Mouse (Mus musculus) forebrain, embryonic 12.5 days (tissue): Measurements from ENCODE around the gene Olfr52. TPM values are rescaled to one million over a fixed set of nuclear protein-coding genes. Genes with fewer than 3 reads are reported as not detected.

Experiments
- polyA plus RNA-seq: library from polyadenylated mRNA; unstranded; fragments of >200 nt; fragmentation: Nextera tagmentation; extraction: Ambion mirVana; gene quantifications from 2 replicates; pipeline ENCODE4 v1.2.1, GENCODE M21; 2016

Olfr52 gene
- polyA plus RNA-seq, 1 experiment from 2014 or later = not detected

Other genes with a start within 250 kb of the Olfr52 start
- gene Olfr1028, start 235.2 kb downstream of the Olfr52 start, polyA plus RNA-seq = not detected in 2 replicates
- not detected in 2 replicates for gene Olfr1029, start 211.8 kb downstream of the Olfr52 start, polyA plus RNA-seq
- not detected in 2 replicates for gene Olfr1030, start 206.4 kb downstream of the Olfr52 start, polyA plus RNA-seq
- gene Olfr1031, start 195.4 kb downstream of the Olfr52 start, polyA plus RNA-seq = not detected in 2 replicates
- gene Olfr1032, start 180.1 kb downstream of the Olfr52 start, polyA plus RNA-seq = not detected in 2 replicates
- gene Olfr1033, start 165.1 kb downstream of the Olfr52 start, polyA plus RNA-seq = not detected in 2 replicates
- gene Olfr1034, start 139.8 kb downstream of the Olfr52 start, polyA plus RNA-seq = not detected in 2 replicates
- gene Olfr1036, start 111.7 kb downstream of the Olfr52 start, polyA plus RNA-seq = not detected in 2 replicates
- not detected in 2 replicates for gene Olfr1037, start 98.3 kb downstream of the Olfr52 start, polyA plus RNA-seq
- gene Olfr1039, start 49.8 kb downstream of the Olfr52 start, polyA plus RNA-seq = not detected in 2 replicates
- not detected in 2 replicates for gene Olfr1040, start 39.0 kb downstream of the Olfr52 start, polyA plus RNA-seq
- not detected in 2 replicates for gene Olfr1042, start 23.8 kb downstream of the Olfr52 start, polyA plus RNA-seq
- gene Olfr1043, start 18.2 kb downstream of the Olfr52 start, polyA plus RNA-seq = not detected in 2 replicates
- gene Olfr1044, start 7.9 kb downstream of the Olfr52 start, polyA plus RNA-seq = not detected in 2 replicates
- gene Olfr1045, start 17.3 kb upstream of the Olfr52 start, polyA plus RNA-seq = not detected in 2 replicates
- gene Olfr1046, start 33.6 kb upstream of the Olfr52 start, polyA plus RNA-seq = not detected in 2 replicates
- gene Olfr1047, start 45.7 kb upstream of the Olfr52 start, polyA plus RNA-seq = not detected in 2 replicates
- not detected in 2 replicates for gene Olfr1048, start 54.6 kb upstream of the Olfr52 start, polyA plus RNA-seq
- gene Olfr1049, start 72.6 kb upstream of the Olfr52 start, polyA plus RNA-seq = not detected in 2 replicates
- not detected in 2 replicates for gene Olfr1051, start 93.4 kb upstream of the Olfr52 start, polyA plus RNA-seq
- gene Olfr1052, start 106.8 kb upstream of the Olfr52 start, polyA plus RNA-seq = not detected in 2 replicates
- gene Olfr1053, start 129.6 kb upstream of the Olfr52 start, polyA plus RNA-seq = not detected in 2 replicates
- gene Olfr1054, start 149.8 kb upstream of the Olfr52 start, polyA plus RNA-seq = not detected in 2 replicates
- not detected in 2 replicates for gene Olfr1055, start 164.6 kb upstream of the Olfr52 start, polyA plus RNA-seq
- not detected in 2 replicates for gene Olfr1056, start 176.8 kb upstream of the Olfr52 start, polyA plus RNA-seq
- not detected in 2 replicates for gene Olfr1057, start 192.7 kb upstream of the Olfr52 start, polyA plus RNA-seq
- gene Olfr1058, start 202.9 kb upstream of the Olfr52 start, polyA plus RNA-seq = not detected in 2 replicates
- not detected in 2 replicates for gene Olfr1061, start 228.4 kb upstream of the Olfr52 start, polyA plus RNA-seq
- not detected in 2 replicates for gene Olfr1062, start 241.1 kb upstream of the Olfr52 start, polyA plus RNA-seq